Mouse (Mus musculus) cerebellum, postnatal 10 days (tissue): ENCODE results near the gene Olfr522.
"Not testable (repeated sequence)": the region's sequence is repeated elsewhere in the genome, so short reads cannot be mapped to it uniquely, and the experiment has no call there.

Experiments used
- DNase-seq, 2 experiments: peaks; one replicate each; pipeline ENCODE4 v3.0.0; 2021; ENCODE audit warnings: mixed read lengths in 2 of 2

Olfr522 gene

DNA sequence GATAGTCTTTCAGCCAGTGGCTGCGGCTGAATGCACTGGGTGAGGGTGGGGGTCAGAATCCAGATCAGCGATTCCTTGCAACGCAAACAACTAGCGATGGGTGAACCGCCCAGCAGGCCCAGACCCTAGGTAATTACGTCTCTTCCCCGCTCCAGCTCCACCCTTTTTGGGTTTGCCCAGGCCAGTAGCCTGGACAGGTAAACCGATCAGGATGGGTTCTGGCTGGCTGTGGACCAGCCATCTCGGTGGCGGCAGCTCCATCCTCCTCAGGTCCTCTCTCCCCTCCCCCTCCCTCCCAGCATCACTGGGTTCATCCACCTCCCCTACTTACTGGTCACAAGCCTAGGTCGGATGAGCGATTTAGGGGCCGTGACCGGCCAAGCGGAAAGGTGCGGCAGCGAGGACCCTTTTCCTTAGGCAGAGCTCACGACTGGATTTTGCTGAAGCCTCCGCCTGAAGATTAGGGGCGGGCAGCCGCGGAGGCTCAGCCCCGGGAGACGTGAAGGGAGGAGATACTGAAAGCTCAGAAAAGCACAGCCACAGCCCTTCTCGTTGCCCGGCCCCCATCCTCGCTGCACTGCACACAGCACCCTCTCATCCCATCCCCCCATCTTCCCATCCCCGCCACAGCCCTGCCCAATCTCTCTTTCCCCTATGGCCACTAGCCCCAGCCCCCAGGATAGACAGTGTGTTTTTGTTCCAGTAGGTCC is 10.2 kb downstream of the Olfr522 start, which contains the start of gene Sprn:
Gene Sprn, minus strand, starts transcription at position 660 of the 710 bp plus-strand sequence.
- DNase-seq = peak; percentile 80 to 85

DNA sequence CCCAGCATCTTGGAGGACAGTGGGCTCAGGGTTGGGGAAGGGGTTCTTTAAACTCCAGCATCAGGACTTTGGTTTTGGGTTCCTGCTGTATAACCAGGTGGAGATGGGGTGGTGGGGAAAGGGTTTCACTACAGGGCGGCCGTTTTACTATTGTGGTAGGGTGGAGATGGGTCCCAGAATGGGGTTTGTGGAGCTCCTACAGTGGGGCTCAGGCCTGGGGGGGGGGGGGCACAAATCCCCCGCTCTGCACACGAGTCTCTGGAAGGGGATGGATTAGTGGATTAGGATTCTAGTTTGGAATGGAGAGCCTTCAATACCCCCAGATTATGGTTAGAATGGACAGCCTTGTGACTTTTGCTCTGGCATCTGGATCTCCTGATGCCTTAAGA is 10.7 kb downstream of the Olfr522 start:
- no peak for DNase-seq

GRCm38 (mm10) chr7:140153383-140153782 is 11.2 kb downstream of the Olfr522 start:
- peak; percentile 85 to 87 for DNase-seq

DNA sequence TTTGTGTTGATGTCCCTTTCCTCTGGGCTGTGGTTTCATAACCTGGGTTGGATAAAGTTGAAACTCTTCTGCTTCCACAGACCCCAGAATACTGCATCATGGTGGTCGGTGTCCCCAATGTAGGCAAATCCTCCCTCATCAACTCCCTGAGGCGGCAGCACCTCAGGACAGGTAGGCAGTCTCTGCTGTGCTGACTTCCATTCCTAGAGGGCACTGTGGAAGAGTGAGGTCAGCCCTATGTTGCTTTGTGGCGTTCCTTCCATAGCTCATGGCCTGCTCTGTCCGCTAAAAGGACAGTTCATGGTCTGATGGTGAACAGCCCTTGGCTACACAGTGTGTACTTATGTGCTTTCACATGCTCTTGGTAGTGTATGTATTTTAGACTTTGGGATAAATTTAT is 20.0 kb downstream of the Olfr522 start:
- DNase-seq = no peak

- DNase-seq = peak; percentile 84
Measured at GRCm38 (mm10) chr7:140141350-140141749, 23.2 kb downstream of the Olfr522 start.

DNA sequence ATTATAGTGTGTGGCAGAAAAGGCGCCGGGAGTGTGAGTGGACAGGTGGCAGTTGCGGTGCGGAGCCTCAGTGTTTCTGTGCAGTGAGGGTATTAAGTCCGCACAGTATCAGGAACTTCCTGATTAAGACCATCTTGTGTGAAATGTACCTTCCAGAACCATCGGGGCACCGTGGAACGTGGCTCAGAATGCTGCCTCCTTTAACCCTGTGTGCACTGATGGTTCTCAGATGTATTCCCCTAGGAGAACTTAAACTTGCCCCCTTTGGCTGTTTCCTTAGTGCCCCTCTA is 26.6 kb downstream of the Olfr522 start:
- no peak for DNase-seq

- DNase-seq = peak; percentile 98
Measured at GRCm38 (mm10) chr7:140137135-140138020, 27.2 kb downstream of the Olfr522 start, which contains the start of gene Mtg1. TSS of gene Mtg1 (plus strand) at chr7:140137564.

- no peak for DNase-seq
Measured at GRCm38 (mm10) chr7:140135106-140135770, 29.3 kb downstream of the Olfr522 start.

- DNase-seq = not testable (repeated sequence)
Measured at GRCm38 (mm10) chr7:140134033-140134432, 30.5 kb downstream of the Olfr522 start.

- DNase-seq = not testable (repeated sequence)
Measured at GRCm38 (mm10) chr7:140132184-140132583, 32.4 kb downstream of the Olfr522 start.

GRCm38 (mm10) chr7:140127911-140128310 is 36.7 kb downstream of the Olfr522 start:
- DNase-seq = no peak

- no peak for DNase-seq
Measured at GRCm38 (mm10) chr7:140126934-140127333, 37.6 kb downstream of the Olfr522 start.

- DNase-seq = no peak
Measured at GRCm38 (mm10) chr7:140126022-140126350, 38.6 kb downstream of the Olfr522 start.

DNA sequence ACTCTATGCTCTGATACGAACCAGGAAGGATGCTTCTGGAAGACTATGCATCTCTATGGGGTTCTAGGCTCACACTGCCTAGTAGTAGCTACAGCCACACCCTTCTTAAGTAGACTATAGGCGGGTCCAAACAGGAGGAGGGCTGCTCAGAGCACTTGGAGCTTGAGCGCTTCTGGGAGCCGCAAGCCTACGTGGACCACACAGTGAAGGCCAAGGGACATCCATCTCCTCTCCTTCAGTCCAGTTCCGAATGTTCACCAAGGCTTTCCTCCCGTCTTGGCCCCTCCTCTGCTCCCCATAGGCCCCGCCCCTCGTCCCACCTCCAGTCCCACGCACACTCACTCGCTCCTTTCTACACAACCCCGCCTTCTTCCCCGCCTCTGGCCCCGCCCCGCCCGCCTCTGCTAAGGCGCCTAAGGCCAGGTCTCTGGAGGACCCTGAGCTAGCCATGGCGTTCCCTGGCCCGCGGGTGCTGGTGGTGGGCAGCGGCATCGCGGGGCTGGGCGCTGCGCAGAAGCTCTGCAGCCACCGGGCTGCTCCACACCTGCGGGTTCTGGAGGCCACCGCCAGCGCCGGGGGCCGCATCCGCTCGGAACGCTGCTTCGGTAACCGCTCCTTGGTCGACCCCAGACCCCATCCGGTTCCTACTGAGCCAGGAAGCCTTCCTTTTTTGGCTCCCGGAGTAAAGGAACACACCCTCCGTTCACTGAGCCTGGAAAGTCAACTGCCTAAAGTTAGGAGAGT is 39.1 kb downstream of the Olfr522 start:
- DNase-seq = peak; percentile 95 to 97

GRCm38 (mm10) chr7:140124382-140124781 is 40.2 kb downstream of the Olfr522 start:
- DNase-seq = no peak

GRCm38 (mm10) chr7:140122765-140123164 is 41.8 kb downstream of the Olfr522 start:
- DNase-seq = no peak

GRCm38 (mm10) chr7:140121338-140121910 is 43.1 kb downstream of the Olfr522 start:
- no peak for DNase-seq

DNA sequence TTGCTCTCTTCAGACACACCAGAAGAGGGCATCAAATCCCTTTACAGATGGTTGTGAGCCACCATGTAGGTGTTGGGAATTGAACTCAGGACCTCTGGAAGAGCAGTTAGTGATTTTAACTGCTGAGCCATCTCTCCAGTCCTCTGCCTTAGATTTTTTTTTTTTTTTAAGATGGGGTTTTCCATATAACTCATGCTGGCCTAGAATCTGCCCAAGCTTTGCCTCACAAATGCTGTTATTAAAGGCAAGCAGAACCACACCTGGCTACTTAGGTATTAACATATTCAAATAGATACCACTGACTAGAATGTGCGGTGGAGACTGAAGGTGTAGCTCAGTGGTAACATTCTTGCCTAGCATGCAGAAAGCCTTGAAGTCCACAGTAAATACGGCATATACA is 44.1 kb downstream of the Olfr522 start:
- DNase-seq = no peak

- DNase-seq = peak; percentile 90 to 93
Measured at GRCm38 (mm10) chr7:140116329-140117054, 48.1 kb downstream of the Olfr522 start, which contains the start of gene Echs1. TSS of gene Echs1 (minus strand) at chr7:140116476.

DNA sequence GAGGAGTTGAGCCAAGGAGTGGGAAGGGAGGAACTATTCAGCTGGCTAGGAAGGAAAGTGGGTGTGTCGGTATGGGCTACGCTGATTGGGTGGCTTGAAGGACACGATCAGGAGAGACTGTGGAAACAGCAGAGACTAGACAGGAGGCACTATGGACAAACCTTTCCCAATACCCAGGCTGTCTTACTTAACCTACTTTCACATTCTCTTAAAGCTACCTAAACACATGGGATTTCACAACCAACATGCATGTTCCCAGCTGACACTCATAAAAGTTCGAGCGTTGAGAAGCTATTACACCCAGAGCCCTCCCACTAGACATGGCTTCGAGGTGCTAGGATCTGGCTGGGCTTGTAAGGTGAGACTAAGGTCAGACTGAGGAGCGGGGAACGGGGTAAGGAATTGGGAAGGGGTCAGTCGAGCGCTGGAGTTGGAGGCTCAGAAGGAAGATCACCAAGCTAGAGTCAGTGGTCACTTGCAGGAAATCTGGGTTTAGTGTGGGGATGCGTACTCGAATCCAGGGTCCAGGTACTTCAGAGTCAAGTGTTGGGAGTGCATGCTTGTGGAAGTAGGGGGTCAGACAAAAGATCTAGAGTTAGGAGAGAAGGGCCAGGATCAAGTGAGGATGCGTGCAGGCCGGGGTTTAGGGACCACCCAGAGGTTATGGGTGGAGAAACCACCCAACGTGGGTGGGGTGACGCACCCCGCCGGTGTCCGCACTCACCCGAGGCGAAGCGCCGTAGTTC is 48.8 kb downstream of the Olfr522 start, which contains the start of gene Paox:
Gene Paox, plus strand, starts transcription at position 217 of the 746 bp plus-strand sequence.
- peak; percentile 49 to 52 for DNase-seq

DNA sequence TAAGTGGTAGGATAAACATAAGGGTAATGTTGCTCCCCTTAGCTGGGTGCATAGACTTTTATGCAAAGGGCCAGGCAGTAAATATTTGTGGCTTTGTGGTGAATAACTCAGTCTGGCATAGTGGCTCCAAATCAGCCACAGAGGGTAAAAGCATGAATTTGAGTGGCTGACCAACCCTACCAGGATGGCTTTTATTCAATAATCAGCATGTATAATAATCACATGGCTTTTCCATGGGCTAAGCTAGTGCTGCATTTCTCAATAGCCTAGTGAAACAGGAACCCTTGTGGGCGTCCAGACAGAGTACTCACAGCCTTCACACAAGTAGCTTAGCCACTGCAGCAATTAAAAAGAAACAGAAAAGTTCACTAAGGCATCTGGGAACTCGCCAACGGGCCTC is 52.6 kb downstream of the Olfr522 start:
- DNase-seq = no peak
